Mouse (Mus musculus) liver, postnatal 0 days (tissue): Measurements from ENCODE around the gene Pepd.

Experiments used
- CTCF ChIP-seq: sonication (generic); IDR thresholded peaks from 2 replicates; pipeline ENCODE4 v1.5.1; 2016; ENCODE audit warnings: antibody characterized with exemption, low read depth
- EP300 ChIP-seq: IDR thresholded peaks from 2 replicates; pipeline ENCODE4 v1.6.1; 2016; ENCODE audit warnings: antibody characterized with exemption, low read depth, mild to moderate bottlenecking

- no peak for TF ChIP-seq CTCF
- no peak for TF ChIP-seq EP300
Measured at GRCm38 (mm10) chr7:35029648-35030047, 117.5 kb downstream of the Pepd start.
